Mouse (Mus musculus): Measurements from ENCODE around the gene Cenpn. TPM values are rescaled to one million over a fixed set of nuclear protein-coding genes. Genes with fewer than 3 reads are reported as not detected.

Gene Cenpn
- total RNA-seq (2021) = 1 to 10 TPM; 1.5 to 1.7 TPM
- long read RNA-seq, experiment 1 = 0 reads
- long read RNA-seq, experiment 2, partial matches to known transcripts = 1 of 2 reads
- long read RNA-seq, experiment 2, other reads (novel, unspliced or antisense) = 0 of 2 reads

DNA sequence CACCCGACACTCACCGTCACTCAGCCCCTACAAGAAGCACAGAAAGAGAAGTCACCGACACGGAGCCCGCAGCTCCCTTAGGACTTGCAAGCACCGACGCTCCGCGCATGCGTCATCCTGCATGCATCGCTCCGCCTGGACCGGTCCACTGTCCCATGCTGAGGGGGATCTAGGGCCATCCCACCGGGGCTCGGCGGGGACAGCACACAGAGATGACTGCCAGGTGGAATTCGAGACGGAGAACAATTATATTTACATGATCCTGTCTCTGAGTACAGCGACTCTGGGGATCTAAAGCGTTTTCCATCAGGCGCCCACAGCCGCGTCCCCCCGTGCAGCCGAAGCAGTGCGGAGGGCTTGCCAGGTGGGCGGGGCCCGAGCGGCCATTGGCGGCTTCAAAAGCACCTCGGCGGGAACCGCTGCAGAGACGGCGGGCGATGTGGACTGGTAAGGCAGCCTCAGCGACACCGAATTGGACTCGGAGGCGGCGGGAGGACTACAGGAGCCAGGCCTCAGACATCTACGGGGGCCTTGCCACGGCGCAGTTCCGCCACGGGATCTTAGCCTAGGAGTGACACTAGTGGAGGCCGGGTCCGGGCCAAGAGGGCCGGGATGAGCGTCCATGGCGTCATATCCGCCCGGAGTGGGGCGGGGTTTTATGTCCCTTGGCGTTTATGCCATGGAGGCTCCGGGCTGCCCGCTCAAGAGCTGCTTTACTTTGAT lies at the start of gene Cenpn, which contains the start of gene Cmc2:
Gene Cenpn (plus strand): TSS at position 394 of the 723 bp plus-strand sequence.
Gene Cmc2 (minus strand): TSS at position 119 of the 723 bp plus-strand sequence.
- Histone ChIP-seq H3K27ac (peak within 1 kb of the TSS; percentile 99), H3K4me3 (peak within 1 kb of the TSS; percentile 74)
- TF ChIP-seq CTCF (conservative IDR thresholded peaks at IDR 0.05) = no peak; the same call in 1 of the 2 replicates
- DNase-seq (ENCODE audit: low spot score in 2 of 2) = peak; percentile 83 to 87

DNA sequence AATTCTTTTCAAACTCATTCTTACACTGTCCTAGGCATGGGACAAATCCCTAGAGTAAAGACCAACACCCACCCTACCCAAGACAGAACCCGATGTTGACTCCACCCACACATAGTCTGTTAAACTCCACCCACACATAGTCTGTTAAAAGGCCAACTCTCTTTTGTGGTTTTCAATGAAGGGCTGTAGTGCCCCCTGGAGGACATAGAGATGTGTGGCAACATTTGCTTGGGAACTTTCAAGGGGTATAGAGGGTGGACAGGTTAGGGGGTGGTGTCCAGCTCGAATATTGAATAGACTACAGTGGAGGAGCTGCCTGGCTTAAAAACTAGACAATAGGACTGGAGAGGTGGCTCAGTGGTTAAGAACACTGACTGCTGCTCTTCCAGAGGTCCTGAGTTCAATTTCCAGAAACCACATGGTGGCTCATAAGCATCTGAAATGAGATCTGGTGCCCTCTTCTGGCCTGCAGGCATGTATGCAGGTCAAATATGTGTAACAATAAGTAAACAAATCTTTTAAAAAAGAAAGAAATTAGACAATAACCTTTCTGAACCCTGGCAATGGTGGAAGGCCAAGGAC lies 48.7 kb upstream of the Cenpn start:
- DNase-seq (ENCODE audit: low spot score in 2 of 2) = peak; percentile 30 to 52
- H3K4me3 ChIP-seq = no peak overlapping the region

DNA sequence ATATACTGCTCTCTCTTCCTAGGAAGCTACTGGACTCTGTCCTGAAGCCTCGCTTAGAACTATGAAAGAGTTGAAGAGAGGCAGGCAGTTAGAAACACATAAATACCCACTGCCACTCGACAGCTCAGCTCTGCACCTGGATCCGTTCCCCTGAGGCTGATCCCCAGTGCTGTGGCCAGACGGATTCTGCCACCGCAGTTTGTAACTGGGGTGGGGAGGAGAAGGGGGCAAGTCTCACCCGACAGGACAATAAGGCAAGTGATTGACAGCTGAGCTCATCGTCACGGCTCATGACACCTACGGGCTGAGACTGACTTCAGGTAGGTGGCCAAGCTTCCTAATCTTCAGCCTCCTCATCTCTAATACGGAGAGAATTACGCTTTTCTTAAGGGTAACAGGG lies 47.9 kb upstream of the Cenpn start:
- no peak for DNase-seq (ENCODE audit: low spot score in 2 of 2)
- TF ChIP-seq CTCF (conservative IDR thresholded peaks at IDR 0.05) = no peak
- Histone ChIP-seq H3K4me3 (no peak overlapping the region), H3K27ac (no peak overlapping the region)

More for the DNA sequence above, 48.7 kb upstream of the Cenpn start:
- H3K27ac ChIP-seq = no peak overlapping the region
- TF ChIP-seq CTCF (conservative IDR thresholded peaks at IDR 0.05) = peak; percentile 76

DNA sequence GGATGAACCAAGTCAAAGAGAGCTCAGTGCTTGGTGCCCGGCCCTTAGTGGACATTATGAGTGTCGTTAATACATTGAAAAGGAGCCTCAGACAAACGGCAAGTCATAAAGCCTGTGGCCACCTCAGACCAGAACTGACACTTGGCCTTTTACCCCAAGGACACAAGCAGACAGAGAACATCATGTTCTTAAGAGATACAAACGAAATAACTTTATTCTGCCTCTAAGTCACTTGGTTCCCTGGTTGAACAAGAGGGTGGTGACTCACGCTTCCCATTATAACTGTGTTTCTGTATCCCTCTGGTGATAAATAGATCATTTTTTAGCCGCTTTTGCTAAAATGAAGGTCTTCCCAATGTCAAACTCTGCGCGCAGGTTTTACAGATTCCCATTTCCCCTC lies 47.5 kb upstream of the Cenpn start:
- DNase-seq (ENCODE audit: low spot score in 2 of 2) = no peak
- Histone ChIP-seq H3K27ac (no peak overlapping the region), H3K4me3 (no peak overlapping the region)
- TF ChIP-seq CTCF (conservative IDR thresholded peaks at IDR 0.05) = no peak

DNA sequence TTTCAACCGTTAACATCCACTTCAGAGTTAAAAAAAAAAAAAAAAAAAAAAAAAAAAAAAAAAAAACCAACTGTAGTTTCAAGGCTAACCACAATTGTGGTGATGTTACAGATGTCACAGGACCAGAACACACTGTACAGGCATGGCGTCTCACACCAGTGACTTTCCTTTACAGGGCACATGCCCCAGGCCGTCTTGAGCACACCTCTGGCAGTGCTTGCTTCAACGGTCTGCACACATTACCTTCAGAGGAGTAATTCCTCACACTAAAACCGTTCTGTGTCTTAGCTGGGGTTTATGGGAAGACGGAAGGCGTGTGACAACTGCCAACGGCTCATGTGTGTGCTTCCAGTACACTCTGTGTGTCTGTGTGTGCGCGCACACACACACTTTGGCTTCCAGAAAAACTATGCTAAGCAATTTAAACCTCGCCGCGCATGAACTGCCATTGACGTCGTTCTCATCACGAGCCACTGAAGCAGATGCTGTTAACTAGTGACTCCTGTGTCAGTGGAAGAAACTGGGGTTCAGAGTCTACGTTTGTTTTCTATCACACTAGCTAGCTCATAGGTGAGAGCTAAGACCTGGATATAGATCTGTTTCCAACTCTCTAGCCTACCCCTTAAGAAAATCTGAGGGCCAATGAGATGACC lies 45.6 kb upstream of the Cenpn start:
- Histone ChIP-seq H3K4me3 (no peak overlapping the region), H3K27ac (no peak overlapping the region)
- no peak for DNase-seq (ENCODE audit: low spot score in 2 of 2)
- TF ChIP-seq CTCF (conservative IDR thresholded peaks at IDR 0.05) = no peak

DNA sequence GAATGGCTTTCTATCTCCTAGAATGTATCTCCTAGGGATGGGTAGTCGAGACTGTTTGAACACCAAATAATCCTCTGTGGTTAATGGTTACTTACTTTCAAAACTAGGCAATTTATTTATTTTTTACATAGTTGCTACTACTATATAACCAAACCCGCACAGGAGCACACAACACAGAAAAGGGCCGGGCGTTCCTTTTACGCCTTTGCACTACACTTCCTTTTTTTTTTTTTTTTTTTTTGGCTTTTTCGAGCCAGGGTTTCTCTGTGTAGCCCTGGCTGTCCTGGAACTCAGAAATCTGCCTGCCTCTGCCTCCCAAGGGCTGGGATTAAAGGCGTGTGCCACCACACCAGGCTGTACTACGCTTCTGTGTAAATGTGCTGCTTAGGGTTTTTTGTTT lies 40.1 kb upstream of the Cenpn start:
- no peak for DNase-seq (ENCODE audit: low spot score in 2 of 2)
- no peak overlapping the region for H3K27ac ChIP-seq
- H3K4me3 ChIP-seq = no peak overlapping the region
- TF ChIP-seq CTCF (conservative IDR thresholded peaks at IDR 0.05) = no peak

DNA sequence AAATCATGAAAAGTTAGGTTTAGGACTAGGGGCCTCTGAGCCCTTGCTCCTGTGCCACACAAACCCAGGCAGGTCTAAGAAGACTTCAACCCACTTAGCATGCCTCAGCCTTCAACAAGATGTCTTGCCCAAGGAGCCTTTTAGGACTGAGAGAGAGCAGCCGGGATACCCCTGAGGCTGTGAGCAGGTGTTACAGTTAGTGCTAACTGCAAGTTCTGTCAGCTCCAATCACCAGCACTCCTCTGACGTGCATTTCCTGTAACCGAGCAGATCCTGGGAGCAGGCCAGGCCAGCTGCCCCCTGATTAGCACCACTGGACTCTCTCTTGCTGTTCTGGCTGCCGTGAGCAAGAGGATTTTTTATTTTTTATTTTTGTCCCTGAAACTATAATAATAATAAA lies 33.7 kb upstream of the Cenpn start:
- no peak for DNase-seq (ENCODE audit: low spot score in 2 of 2)
- Histone ChIP-seq H3K4me3 (no peak overlapping the region), H3K27ac (no peak overlapping the region)
- TF ChIP-seq CTCF (conservative IDR thresholded peaks at IDR 0.05) = no peak

DNA sequence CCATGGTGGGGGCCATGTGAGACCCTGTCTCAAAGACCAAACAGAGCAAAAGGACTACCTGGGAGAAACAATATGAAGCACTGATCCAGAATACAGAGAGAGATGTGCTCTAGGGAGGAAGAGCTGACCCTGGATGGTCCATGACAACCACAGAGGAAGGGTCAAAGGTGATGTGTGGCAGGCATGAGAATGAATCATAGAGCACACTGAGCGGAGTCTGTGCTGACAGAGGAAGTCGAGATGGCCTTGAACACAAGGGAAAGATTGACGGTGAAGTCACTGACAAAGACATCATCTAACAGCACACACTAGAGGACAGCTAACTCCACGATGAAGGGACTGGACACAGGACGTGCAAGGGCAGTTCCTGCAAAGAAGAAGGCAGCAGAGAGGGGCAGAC lies 30.1 kb upstream of the Cenpn start:
- DNase-seq (ENCODE audit: low spot score in 2 of 2) = no peak
- Histone ChIP-seq H3K4me3 (no peak overlapping the region), H3K27ac (no peak overlapping the region)
- no peak for TF ChIP-seq CTCF (conservative IDR thresholded peaks at IDR 0.05)

DNA sequence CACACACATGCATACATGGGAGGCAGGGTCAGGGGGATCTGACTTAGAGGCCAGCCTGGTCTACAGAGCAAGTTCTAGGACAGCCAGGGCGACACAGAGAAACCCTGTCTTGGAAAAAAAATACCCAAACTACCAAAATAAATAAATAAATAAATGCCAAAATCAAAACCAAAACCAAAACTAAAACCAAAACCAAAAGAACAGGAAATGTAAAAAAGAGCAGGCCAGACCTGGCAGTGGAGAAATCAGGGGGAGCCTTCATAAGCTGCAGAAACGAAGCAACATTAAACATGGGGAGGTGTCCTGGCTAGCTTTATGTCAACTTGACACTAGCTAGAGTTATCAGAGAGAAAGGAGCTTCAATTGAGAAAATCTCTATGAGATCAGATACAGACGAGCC lies 29.4 kb upstream of the Cenpn start:
- no peak overlapping the region for H3K27ac ChIP-seq
- H3K4me3 ChIP-seq = no peak overlapping the region
- no peak for DNase-seq (ENCODE audit: low spot score in 2 of 2)
- TF ChIP-seq CTCF (conservative IDR thresholded peaks at IDR 0.05) = no peak

DNA sequence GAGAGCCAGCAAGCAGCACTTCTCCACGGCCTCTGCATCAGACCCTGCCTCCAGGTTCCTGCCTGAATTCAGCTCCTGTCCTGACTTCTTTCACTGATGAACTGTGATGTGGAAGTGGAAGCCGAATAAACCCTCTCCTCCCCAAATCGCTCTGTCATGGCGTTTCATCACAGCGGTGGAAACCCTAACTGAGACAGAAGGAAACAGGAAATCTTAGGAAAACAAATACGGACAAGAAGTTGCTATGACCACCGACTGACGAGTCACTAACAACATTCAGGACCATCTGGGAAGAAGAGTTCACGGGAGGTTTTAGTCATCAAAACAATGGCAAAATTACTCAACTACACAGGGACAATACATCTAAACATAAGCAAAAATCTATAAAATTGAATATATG lies 28.9 kb upstream of the Cenpn start:
- TF ChIP-seq CTCF (conservative IDR thresholded peaks at IDR 0.05) = no peak
- no peak overlapping the region for H3K4me3 ChIP-seq
- no peak overlapping the region for H3K27ac ChIP-seq
- DNase-seq (ENCODE audit: low spot score in 2 of 2) = no peak

DNA sequence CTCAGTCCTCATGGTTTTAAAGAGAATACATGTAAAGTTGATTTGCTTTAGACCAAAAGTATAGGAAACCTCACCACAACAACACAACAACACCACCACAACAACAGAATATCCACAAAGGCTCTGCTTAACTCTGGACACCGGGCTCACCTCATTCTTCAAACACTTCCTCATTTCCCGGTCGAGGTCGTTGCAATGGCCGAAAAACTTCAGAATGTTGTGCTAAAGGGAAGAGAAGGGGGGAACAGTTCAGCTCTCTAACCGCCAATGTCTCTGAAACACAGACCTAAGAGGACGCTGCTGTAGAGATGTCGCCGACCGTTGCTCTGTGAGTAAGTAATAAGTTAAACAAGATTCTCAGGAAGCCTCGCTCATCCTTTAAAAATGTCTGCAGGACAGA lies 27.6 kb upstream of the Cenpn start:
- DNase-seq (ENCODE audit: low spot score in 2 of 2) = no peak
- H3K4me3 ChIP-seq = no peak overlapping the region
- H3K27ac ChIP-seq = no peak overlapping the region
- no peak for TF ChIP-seq CTCF (conservative IDR thresholded peaks at IDR 0.05)

DNA sequence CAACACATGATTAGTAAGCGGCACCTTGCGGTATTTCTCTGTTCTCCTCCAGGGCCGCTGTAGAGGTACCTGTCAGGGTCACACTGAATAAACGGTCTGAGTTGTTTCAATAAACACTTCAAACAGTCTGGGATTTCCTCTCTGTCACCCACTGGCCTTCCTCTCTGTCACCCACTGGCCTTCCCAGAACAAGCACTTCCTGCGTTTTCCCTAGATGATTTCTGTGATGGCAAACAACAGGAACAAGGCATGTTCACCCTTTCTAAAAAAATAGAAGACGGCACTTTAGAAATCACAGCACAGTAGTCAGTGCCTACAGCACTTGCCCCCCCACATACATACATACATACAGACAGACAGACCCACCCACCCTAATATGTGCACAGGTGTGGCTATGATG lies 26.0 kb upstream of the Cenpn start:
- Histone ChIP-seq H3K27ac (no peak overlapping the region), H3K4me3 (no peak overlapping the region)
- no peak for TF ChIP-seq CTCF (conservative IDR thresholded peaks at IDR 0.05)
- no peak for DNase-seq (ENCODE audit: low spot score in 2 of 2)

DNA sequence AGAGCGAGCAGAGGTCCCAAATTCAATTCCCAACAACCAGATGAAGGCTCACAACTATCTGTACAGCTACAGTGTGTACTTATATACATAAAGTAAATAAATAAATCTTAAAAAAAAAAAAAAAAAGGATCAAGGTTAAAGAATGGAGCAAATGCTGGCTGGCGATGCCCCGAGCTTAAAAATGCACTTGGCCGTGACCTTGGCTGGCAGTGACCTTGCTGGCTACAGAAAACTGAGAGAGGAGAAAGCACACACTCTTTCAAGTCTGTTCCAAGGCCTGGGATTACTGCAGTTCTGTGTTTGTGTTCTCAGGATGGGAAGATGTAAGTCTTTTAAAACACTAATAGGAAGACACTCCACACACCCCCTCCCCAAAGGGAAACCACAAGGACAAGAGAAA lies 16.8 kb upstream of the Cenpn start:
- TF ChIP-seq CTCF (conservative IDR thresholded peaks at IDR 0.05) = no peak
- no peak overlapping the region for H3K4me3 ChIP-seq
- DNase-seq (ENCODE audit: low spot score in 2 of 2) = no peak
- H3K27ac ChIP-seq = no peak overlapping the region

Data from layer of hippocampus, adult 2 months (tissue).